Mouse (Mus musculus) erythroblast, embryonic 14.5 days (primary cell): ENCODE measurements at regions not wholly inside any gene's neighbourhood (a gene's known extent, or its start where the extent isn't known, plus 50 kb on each side); places are given as distances from the start of the nearest gene placed in this dataset.

Experiments
- GATA1 ChIP-seq: IDR thresholded peaks from 2 replicates; pipeline ENCODE4 v1.6.1; 2012; ENCODE audit warnings: low read length, inconsistent platforms, mixed read lengths
- TAL1 ChIP-seq: IDR thresholded peaks from 3 replicates; pipeline ENCODE4 v1.6.1; 2012; ENCODE audit warnings: low read length, inconsistent platforms, mixed read lengths

- TF ChIP-seq GATA1 (no peak), TAL1 (no peak)
These were observed 148.0 kb upstream of the Mkln1 start for GRCm38 (mm10) chr6:31250526-31250925.
